Mouse (Mus musculus): ENCODE results near the gene Gtf2f2. TPM values are rescaled to one million over a fixed set of nuclear protein-coding genes. Genes with fewer than 3 reads are reported as not detected.

The Gtf2f2 gene
- polyA plus RNA-seq, 1 experiment, result 33.5 TPM

GRCm38 (mm10) chr14:75848482-75848881, 162.2 kb downstream of the Gtf2f2 start:
- WGBS, result 93% methylated on average over 5 of the region's 5 CpGs
- no peak overlapping the region for H3K27ac ChIP-seq (ENCODE audit: control insufficient read depth, insufficient read depth, low read depth, low read length, poor library complexity)
- no peak for TF ChIP-seq CTCF (IDR thresholded peaks at IDR 0.05; ENCODE audit: control insufficient read depth, insufficient read depth, low read length)
- no peak for TF ChIP-seq POLR2A (IDR thresholded peaks at IDR 0.05; ENCODE audit: borderline replicate concordance, control insufficient read depth, low read depth, low read length)
- no peak overlapping the region for H3K4me3 ChIP-seq (replicated peaks; ENCODE audit: control insufficient read depth, low read depth, low read length)
- H3K4me1 ChIP-seq (ENCODE audit: control insufficient read depth, insufficient read depth, low read length), result no peaks in the 10 kb centered on the region; the same call in 1 of the 2 replicates

- Histone ChIP-seq H3K4me1 (ENCODE audit: control insufficient read depth, insufficient read depth, low read length) (no peaks in the 10 kb centered on the region; the same call in 1 of the 2 replicates), H3K27ac (ENCODE audit: control insufficient read depth, insufficient read depth, low read depth, low read length, poor library complexity) (no peak overlapping the region), H3K4me3 (replicated peaks; ENCODE audit: control insufficient read depth, low read depth, low read length) (no peak overlapping the region)
- WGBS, result 60% methylated on average over 4 of the region's 4 CpGs
- no peak for TF ChIP-seq CTCF (IDR thresholded peaks at IDR 0.05; ENCODE audit: control insufficient read depth, insufficient read depth, low read length)
- TF ChIP-seq POLR2A (IDR thresholded peaks at IDR 0.05; ENCODE audit: borderline replicate concordance, control insufficient read depth, low read depth, low read length), result no peak
Measured at GRCm38 (mm10) chr14:75847669-75848068, 163.0 kb downstream of the Gtf2f2 start.

Other genes with a start within 250 kb of the Gtf2f2 start
- 4.3 and 6.7 TPM in 2 replicates for gene Slc25a30, start 223.8 kb downstream of the Gtf2f2 start, polyA plus RNA-seq (2011; ENCODE audit: insufficient read depth, insufficient read length, low replicate concordance, missing spikeins)
- 2,309 and 3,063 TPM in 2 replicates for gene Tpt1, start 165.8 kb downstream of the Gtf2f2 start, polyA plus RNA-seq (2011; ENCODE audit: insufficient read depth, insufficient read length, low replicate concordance, missing spikeins)
- not detected in 2 replicates for gene Kctd4, start 55.9 kb downstream of the Gtf2f2 start, polyA plus RNA-seq (2011; ENCODE audit: insufficient read depth, insufficient read length, low replicate concordance, missing spikeins)
- 4.6 and 8.9 TPM in 2 replicates for gene Gpalpp1, start 99.9 kb upstream of the Gtf2f2 start, polyA plus RNA-seq (2011; ENCODE audit: insufficient read depth, insufficient read length, low replicate concordance, missing spikeins)
- 3.3 and 12.0 TPM in 2 replicates for gene Nufip1, start 100.0 kb upstream of the Gtf2f2 start, polyA plus RNA-seq (2011; ENCODE audit: insufficient read depth, insufficient read length, low replicate concordance, missing spikeins)